Mouse (Mus musculus) heart, postnatal 0 days (tissue): ENCODE measurements around the gene Jpt2.

ENCODE experiments used
- CTCF ChIP-seq: IDR thresholded peaks from 2 replicates; pipeline ENCODE4 v1.5.1; 2016; ENCODE audit warnings: antibody characterized with exemption, control low read depth, low read depth
- EP300 ChIP-seq: IDR thresholded peaks from 2 replicates; pipeline ENCODE4 v1.6.1; 2016; ENCODE audit warnings: antibody characterized with exemption, low read depth

GRCm38 (mm10) chr17:24960135-24960851 is at the start of gene Jpt2:
- no peak; the same call in 1 of the 2 replicates for TF ChIP-seq EP300
- TF ChIP-seq CTCF: peak; percentile 44
